Mouse (Mus musculus): ENCODE results near the gene Txlna.
A peak's percentile ranks its signal among the peaks of the same experiment; 100 is the strongest.

The Txlna gene

GRCm38 (mm10) chr4:129624281-129625028, 16.4 kb downstream of the Txlna start:
- peak; percentile 90 for DNase-seq (ENCODE audit: low spot score)

- peak; percentile 62 for DNase-seq (ENCODE audit: low spot score)
These were observed 17.2 kb downstream of the Txlna start, which contains the start of gene Ccdc28b for GRCm38 (mm10) chr4:129623681-129624091. TSS of gene Ccdc28b (minus strand) at chr4:129623947.

- DNase-seq (ENCODE audit: low spot score), result no peak
These were observed 17.9 kb downstream of the Txlna start for GRCm38 (mm10) chr4:129622803-129623535.

GRCm38 (mm10) chr4:129622120-129622802, 18.6 kb downstream of the Txlna start:
- DNase-seq (ENCODE audit: low spot score), result no peak

GRCm38 (mm10) chr4:129621283-129621841, 19.5 kb downstream of the Txlna start:
- no peak for DNase-seq (ENCODE audit: low spot score)

GRCm38 (mm10) chr4:129620419-129621282, 20.2 kb downstream of the Txlna start:
- DNase-seq (ENCODE audit: low spot score), result no peak

- DNase-seq (ENCODE audit: low spot score), result peak; percentile 97
These were observed 21.8 kb downstream of the Txlna start, which contains the start of gene Iqcc for GRCm38 (mm10) chr4:129618786-129619691. TSS of gene Iqcc (minus strand) at chr4:129619099.

GRCm38 (mm10) chr4:129618031-129618430, 22.8 kb downstream of the Txlna start:
- DNase-seq (ENCODE audit: low spot score), result no peak

GRCm38 (mm10) chr4:129617121-129617641, 23.7 kb downstream of the Txlna start:
- no peak for DNase-seq (ENCODE audit: low spot score)

GRCm38 (mm10) chr4:129616631-129617030, 24.2 kb downstream of the Txlna start:
- DNase-seq (ENCODE audit: low spot score), result no peak

- DNase-seq (ENCODE audit: low spot score), result no peak
These were observed 25.0 kb downstream of the Txlna start for GRCm38 (mm10) chr4:129615801-129616290.

GRCm38 (mm10) chr4:129614093-129614492, 26.8 kb downstream of the Txlna start, which contains the start of gene Dcdc2b:
TSS of gene Dcdc2b (minus strand) at chr4:129614257.
- no peak for DNase-seq (ENCODE audit: low spot score)

GRCm38 (mm10) chr4:129610472-129610871, 30.4 kb downstream of the Txlna start:
- no peak for DNase-seq (ENCODE audit: low spot score)

GRCm38 (mm10) chr4:129610026-129610425, 30.8 kb downstream of the Txlna start:
- no peak for DNase-seq (ENCODE audit: low spot score)

GRCm38 (mm10) chr4:129609139-129609631, 31.7 kb downstream of the Txlna start:
- DNase-seq (ENCODE audit: low spot score), result no peak

- peak; percentile 88 for DNase-seq (ENCODE audit: low spot score)
These were observed 32.3 kb downstream of the Txlna start for GRCm38 (mm10) chr4:129608426-129609025.

GRCm38 (mm10) chr4:129600233-129601158, 40.4 kb downstream of the Txlna start, which contains the start of the genes Eif3i and Tmem234:
TSS of gene Eif3i (minus strand) at chr4:129600648.
TSS of gene Tmem234 (plus strand) at chr4:129600668.
- DNase-seq (ENCODE audit: low spot score), result peak; percentile 84

GRCm38 (mm10) chr4:129588865-129589264, 52.0 kb downstream of the Txlna start:
- DNase-seq (ENCODE audit: low spot score), result no peak

All from layer of hippocampus, adult 11-12 months (tissue).